Mouse (Mus musculus) stomach, embryonic 14.5 days (tissue): ENCODE results near the gene Rwdd3. TPM values are rescaled to one million over a fixed set of nuclear protein-coding genes. Genes with fewer than 3 reads are reported as not detected.

Experiments
- ATAC-seq: fragments of 200-750 bp; cut with Nextera tagmentation; 2 replicates; pipeline ENCODE4 v1.8.0; 2017; ENCODE audit warnings: low read depth, moderate TSS enrichment; ENCODE audit not compliant: insufficient number of reproducible peaks, insufficient read depth, low FRiP score
- H3K27ac ChIP-seq: fragments of 300-500 bp; sonication (generic); 2 replicates; pipeline ENCODE4 v1.5.1; 2014; ENCODE audit warnings: mild to moderate bottlenecking, low read length, moderate library complexity, mixed read lengths
- H3K27me3 ChIP-seq: fragments of 300-500 bp; sonication (generic); 2 replicates; pipeline ENCODE4 v1.6.1; 2014; ENCODE audit warnings: low read length, control low read depth, mixed read lengths; ENCODE audit not compliant: control insufficient read depth, insufficient read depth
- H3K36me3 ChIP-seq: fragments of 300-500 bp; sonication (generic); 2 replicates; pipeline ENCODE4 v1.6.1; 2014; ENCODE audit warnings: mild to moderate bottlenecking, control low read depth, low read length, moderate library complexity, mixed read lengths; ENCODE audit not compliant: control insufficient read depth, insufficient read depth
- H3K4me1 ChIP-seq: fragments of 300-500 bp; sonication (generic); 2 replicates; pipeline ENCODE4 v1.6.1; 2014; ENCODE audit warnings: low read length, control low read depth, mixed read lengths; ENCODE audit not compliant: control insufficient read depth, insufficient read depth
- H3K4me2 ChIP-seq: fragments of 300-500 bp; sonication (generic); replicated peaks from 2 replicates; pipeline ENCODE4 v1.6.1; 2014; ENCODE audit warnings: low read depth, low read length, control low read depth
- H3K4me3 ChIP-seq: fragments of 300-500 bp; sonication (generic); 2 replicates; pipeline ENCODE4 v1.5.1; 2014; ENCODE audit warnings: low read depth, low read length, control low read depth
- H3K9ac ChIP-seq: fragments of 300-500 bp; sonication (generic); replicated peaks from 2 replicates; pipeline ENCODE4 v1.6.1; 2014; ENCODE audit warnings: low read depth, mild to moderate bottlenecking, control low read depth, low read length, moderate library complexity, mixed read lengths
- H3K9me3 ChIP-seq: fragments of 300-500 bp; sonication (generic); 2 replicates; pipeline ENCODE4 v1.6.1; 2016; ENCODE audit warnings: low read depth, low read length, control low read depth; ENCODE audit not compliant: control insufficient read depth
- WGBS: fragments of 180-500 bp; shearing (Covaris S2); extraction: QIAGEN DNeasy Blood & Tissue Kit; methylation state at CpG from one replicate; pipeline ENCODE4 v1.1.7; 2014; 5-methylcytosine and 5-hydroxymethylcytosine counted together
- polyA plus RNA-seq: library from polyadenylated mRNA; unstranded; fragments of >200 nt; fragmentation: Nextera tagmentation; extraction: Ambion mirVana; gene quantifications from 2 replicates; pipeline ENCODE4 v1.2.1, GENCODE M21; 2014

Rwdd3 gene
- polyA plus RNA-seq, 1 experiment from 2014 or later, result 6.2 TPM

- H3K9me3 ChIP-seq, result no peaks in the 10 kb centered on the region
- no peaks in the 10 kb centered on the region for H3K36me3 ChIP-seq
- H3K4me2 ChIP-seq, result no peak overlapping the region
- no peak overlapping the region for H3K4me3 ChIP-seq
- H3K27me3 ChIP-seq, result no peaks in the 10 kb centered on the region
- H3K27ac ChIP-seq, result no peak overlapping the region
- 0 out of 2 replicates have a peak, but pooled peaks cover 3% of the 10 kb centered on the region for H3K4me1 ChIP-seq
- no peak overlapping the region for H3K9ac ChIP-seq
- 71% methylated on average over 15 of the region's 15 CpGs for WGBS
- ATAC-seq, result no peak
Measured at GRCm38 (mm10) chr3:121169092-121169942, 2.2 kb downstream of the Rwdd3 start.

- Histone ChIP-seq H3K4me1 (0 out of 2 replicates have a peak, but pooled peaks cover 3% of the 10 kb centered on the region), H3K4me2 (no peak overlapping the region), H3K27me3 (no peaks in the 10 kb centered on the region), H3K36me3 (no peaks in the 10 kb centered on the region), H3K9me3 (no peaks in the 10 kb centered on the region), H3K4me3 (no peak overlapping the region), H3K27ac (no peak overlapping the region), H3K9ac (no peak overlapping the region)
- ATAC-seq, result no peak
- 78% methylated on average over 8 of the region's 8 CpGs for WGBS
Measured at GRCm38 (mm10) chr3:121168581-121168980, 2.9 kb downstream of the Rwdd3 start.

- Histone ChIP-seq H3K9ac (no peak overlapping the region), H3K4me2 (no peak overlapping the region), H3K4me1 (no peaks in the 10 kb centered on the region), H3K27ac (no peak overlapping the region), H3K9me3 (no peaks in the 10 kb centered on the region), H3K4me3 (no peak overlapping the region), H3K27me3 (no peaks in the 10 kb centered on the region), H3K36me3 (no peaks in the 10 kb centered on the region)
- WGBS, result 54% methylated on average over 7 of the region's 7 CpGs
- no peak for ATAC-seq
Measured at GRCm38 (mm10) chr3:121163271-121163819, 8.2 kb downstream of the Rwdd3 start.

- Histone ChIP-seq H3K4me2 (no peak overlapping the region), H3K9ac (no peak overlapping the region), H3K27ac (no peak overlapping the region), H3K36me3 (no peaks in the 10 kb centered on the region), H3K4me3 (no peak overlapping the region), H3K27me3 (no peaks in the 10 kb centered on the region), H3K4me1 (no peaks in the 10 kb centered on the region), H3K9me3 (no peaks in the 10 kb centered on the region)
- WGBS, result 52% methylated on average over 2 of the region's 2 CpGs
- no peak for ATAC-seq
Measured at GRCm38 (mm10) chr3:121161661-121162060, 9.8 kb downstream of the Rwdd3 start.

GRCm38 (mm10) chr3:121160424-121160823 is 11.1 kb downstream of the Rwdd3 start:
- no peak overlapping the region for H3K27ac ChIP-seq
- no peak overlapping the region for H3K4me2 ChIP-seq
- 30% methylated on average over 4 of the region's 4 CpGs for WGBS
- H3K36me3 ChIP-seq, result no peaks in the 10 kb centered on the region
- no peaks in the 10 kb centered on the region for H3K9me3 ChIP-seq
- no peak overlapping the region for H3K9ac ChIP-seq
- no peaks in the 10 kb centered on the region for H3K4me1 ChIP-seq
- no peak for ATAC-seq
- H3K4me3 ChIP-seq, result no peak overlapping the region
- no peaks in the 10 kb centered on the region for H3K27me3 ChIP-seq

GRCm38 (mm10) chr3:121159566-121159965 is 11.9 kb downstream of the Rwdd3 start:
- no peak for ATAC-seq
- no peaks in the 10 kb centered on the region for H3K9me3 ChIP-seq
- no peak overlapping the region for H3K27ac ChIP-seq
- no peaks in the 10 kb centered on the region for H3K4me1 ChIP-seq
- H3K36me3 ChIP-seq, result no peaks in the 10 kb centered on the region
- no peaks in the 10 kb centered on the region for H3K27me3 ChIP-seq
- no peak overlapping the region for H3K9ac ChIP-seq
- H3K4me3 ChIP-seq, result no peak overlapping the region
- WGBS, result 79% methylated on average over 10 of the region's 10 CpGs
- no peak overlapping the region for H3K4me2 ChIP-seq

- Histone ChIP-seq H3K27me3 (no peaks in the 10 kb centered on the region), H3K4me2 (no peak overlapping the region), H3K27ac (no peak overlapping the region), H3K4me1 (no peaks in the 10 kb centered on the region), H3K9me3 (no peaks in the 10 kb centered on the region), H3K9ac (no peak overlapping the region), H3K4me3 (no peak overlapping the region), H3K36me3 (no peaks in the 10 kb centered on the region)
- 88% methylated on average over 16 of the region's 16 CpGs for WGBS
- no peak for ATAC-seq
Measured at GRCm38 (mm10) chr3:121158901-121159351, 12.6 kb downstream of the Rwdd3 start.

- no peaks in the 10 kb centered on the region for H3K4me1 ChIP-seq
Measured at GRCm38 (mm10) chr3:121157546-121158330, 13.8 kb downstream of the Rwdd3 start.

More at GRCm38 (mm10) chr3:121157546-121158330, 13.8 kb downstream of the Rwdd3 start:
- Histone ChIP-seq H3K4me2 (no peak overlapping the region), H3K9me3 (no peaks in the 10 kb centered on the region), H3K36me3 (no peaks in the 10 kb centered on the region), H3K27ac (no peak overlapping the region), H3K9ac (no peak overlapping the region), H3K4me3 (no peak overlapping the region), H3K27me3 (no peaks in the 10 kb centered on the region)
- ATAC-seq, result no peak
- 74% methylated on average over 10 of the region's 10 CpGs for WGBS
